Mouse (Mus musculus): ENCODE data around the gene Srxn1.
"Not testable (repeated sequence)": the region's sequence is repeated elsewhere in the genome, so short reads cannot be mapped to it uniquely, and the experiment has no call there.

Gene Srxn1

DNA sequence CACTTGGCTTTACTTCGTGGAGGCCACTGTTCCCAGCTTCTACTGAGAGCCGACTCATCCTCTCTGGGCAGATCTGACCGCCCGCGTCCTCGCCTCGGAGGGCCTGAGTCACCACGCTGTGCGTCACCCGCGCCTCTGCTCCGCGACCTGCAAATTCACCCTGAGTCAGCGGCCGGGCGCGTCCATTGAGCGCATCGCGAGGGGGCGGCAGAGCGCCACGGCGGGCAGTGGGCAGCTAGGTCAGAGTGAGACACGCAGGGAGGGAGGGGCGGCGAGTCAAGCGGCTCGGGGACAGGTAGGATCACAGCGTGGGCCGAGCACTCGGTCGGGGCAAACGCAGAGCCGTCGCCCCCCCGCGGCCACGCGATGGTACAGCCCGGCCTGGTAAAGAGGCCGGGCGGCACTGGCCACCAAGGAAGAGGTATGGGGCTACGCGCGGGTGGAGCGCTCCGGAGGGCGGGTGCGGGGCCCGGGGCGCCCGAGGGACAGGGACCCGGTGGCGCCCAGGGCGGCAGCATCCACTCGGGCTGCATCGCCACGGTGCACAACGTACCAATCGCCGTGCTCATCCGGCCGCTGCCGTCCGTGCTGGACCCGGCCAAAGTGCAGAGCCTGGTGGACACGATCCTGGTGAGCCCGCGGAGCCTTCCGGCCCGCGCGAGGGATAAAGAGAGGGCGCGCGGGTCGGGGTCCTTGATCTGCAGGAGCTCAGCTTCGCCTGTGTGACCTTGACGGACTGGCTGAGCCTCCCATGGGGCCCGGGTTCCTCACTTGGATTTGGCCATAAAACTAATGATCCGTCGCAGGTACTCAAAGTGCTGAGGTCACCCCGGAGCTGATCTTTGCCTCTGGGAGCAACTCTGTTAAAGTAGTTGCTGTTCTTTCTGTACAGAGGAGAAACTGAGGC is at the start of gene Srxn1:
Gene Srxn1, plus strand, starts transcription at position 199 of the 907 bp plus-strand sequence.
- peak; percentile 88 to 91 for DNase-seq

DNA sequence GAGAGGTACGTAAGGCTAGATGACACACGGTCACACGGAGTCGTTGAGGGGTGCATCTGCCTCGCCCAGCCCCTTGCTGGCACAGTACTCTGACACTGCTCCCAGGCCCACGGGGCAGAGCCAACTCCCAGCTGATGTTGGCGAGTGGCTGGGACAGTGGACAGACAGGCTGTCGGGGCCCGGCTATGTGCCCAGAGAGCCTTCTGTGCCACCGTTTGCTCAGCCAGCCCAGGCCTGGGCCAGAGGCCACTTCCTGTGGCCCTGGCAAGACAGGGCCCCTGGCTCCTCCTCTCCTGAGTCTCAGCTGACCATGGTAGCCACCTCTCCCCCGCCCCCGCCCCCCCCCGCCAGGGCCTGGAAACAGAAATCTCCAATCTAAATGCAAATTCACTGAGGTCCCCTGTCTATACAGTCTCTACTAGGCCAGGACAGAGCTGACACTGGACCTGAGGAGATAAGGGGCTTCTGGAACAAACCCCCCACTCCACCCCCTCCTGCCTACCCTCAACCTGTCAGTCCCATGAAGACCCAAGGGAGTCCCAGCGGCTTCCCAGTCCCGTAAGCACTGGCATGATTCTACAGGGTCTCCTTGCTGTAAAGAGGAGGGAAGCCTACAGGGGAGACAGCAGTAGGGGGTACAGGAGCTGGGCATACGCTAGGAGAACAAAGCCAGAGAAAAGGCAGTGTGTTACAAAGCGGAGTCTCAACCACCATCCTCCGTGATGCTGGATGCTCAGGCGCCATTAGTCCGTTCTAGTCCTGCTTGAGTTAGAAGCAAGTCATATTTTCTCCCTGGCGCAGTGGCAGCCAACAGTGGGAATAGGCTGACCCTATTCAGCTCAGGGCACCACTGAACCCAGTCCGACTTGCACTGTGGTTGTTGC is 48.7 kb upstream of the Srxn1 start:
- DNase-seq: no peak

DNA sequence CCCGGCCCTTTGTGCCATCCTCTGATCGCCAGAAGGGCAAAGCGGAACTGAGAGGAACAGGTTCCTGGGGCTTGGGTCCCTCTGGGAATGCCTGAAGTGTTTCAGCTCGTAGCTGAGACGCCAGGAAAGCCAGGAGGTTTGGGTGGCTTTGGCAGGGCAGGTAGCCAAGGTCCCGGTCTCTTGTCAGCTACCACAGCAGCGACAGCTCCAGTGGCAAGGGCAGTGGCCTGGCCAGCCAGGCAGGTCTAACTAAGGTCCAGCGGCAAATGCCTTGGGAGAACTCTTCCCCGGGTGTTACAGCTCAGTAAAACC is 48.1 kb upstream of the Srxn1 start:
- DNase-seq: no peak

DNA sequence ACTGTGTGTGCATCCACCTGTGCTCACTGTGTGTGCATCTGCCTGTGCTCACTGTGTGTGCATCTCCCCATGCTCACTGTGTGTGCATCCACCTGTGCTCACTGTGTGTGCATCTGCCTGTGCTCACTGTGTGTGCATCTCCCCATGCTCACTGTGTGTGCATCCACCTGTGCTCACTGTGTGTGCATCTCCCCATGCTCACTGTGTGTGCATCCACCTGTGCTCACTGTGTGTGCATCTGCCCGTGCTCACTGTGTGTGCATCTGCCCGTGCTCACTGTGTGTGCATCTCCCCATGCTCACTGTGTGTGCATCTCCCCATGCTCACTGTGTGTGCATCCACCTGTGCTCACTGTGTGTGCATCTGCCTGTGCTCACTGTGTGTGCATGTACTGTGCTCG is 42.5 kb upstream of the Srxn1 start:
- DNase-seq: not testable (repeated sequence)

DNA sequence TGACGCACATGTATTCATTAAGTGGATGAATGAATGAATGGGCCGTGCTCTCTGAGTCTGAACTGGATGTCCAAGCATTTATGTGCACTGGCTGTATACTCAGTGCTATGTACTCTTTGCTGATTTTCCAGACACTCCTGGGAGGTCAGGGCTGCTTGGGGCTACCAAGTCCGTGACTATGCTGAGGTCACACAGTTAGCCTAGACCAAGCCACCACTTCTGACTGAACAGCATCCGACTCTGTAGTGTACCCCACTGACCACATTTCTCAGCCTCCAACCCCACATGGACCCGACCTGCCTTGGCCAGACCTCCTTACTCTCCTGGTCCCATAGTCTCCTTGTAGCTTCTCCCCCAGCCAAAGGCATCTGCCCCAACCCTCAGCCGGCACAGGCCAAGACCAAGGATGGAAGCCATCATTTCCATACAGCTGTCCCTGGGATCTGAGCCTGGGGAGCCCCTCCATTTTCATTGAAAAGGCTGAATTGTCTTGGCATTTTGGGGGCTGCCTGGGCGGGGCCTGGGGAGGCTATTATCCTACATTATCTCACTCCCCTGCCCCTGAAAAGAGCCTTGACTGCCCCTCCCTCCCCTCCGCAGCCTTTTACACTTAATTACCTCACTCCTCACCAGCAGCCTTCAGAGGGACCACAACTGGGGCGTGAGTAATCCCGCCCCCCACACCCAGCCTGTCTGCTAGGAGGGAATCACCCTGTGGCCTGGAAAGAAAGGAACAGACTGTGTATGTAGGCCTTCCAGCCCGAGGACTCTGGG is 36.5 kb upstream of the Srxn1 start:
- DNase-seq: no peak

DNA sequence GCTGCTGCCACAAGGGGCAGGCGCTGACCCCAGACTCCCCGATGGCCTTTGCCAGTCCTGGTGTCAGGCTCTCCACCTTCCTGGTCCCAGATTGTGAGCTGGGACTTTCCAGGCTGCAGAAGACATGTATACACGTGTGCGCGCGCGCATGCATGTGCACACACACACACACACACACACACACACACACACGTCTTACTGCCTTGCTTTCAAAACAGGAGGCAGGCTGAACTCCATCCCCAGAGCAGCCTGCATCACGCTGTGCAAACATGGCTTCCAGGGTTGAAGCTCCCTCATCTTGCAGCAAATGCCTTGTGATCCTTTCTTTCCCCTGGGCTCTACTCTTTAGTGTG is 35.9 kb upstream of the Srxn1 start:
- DNase-seq: no peak

DNA sequence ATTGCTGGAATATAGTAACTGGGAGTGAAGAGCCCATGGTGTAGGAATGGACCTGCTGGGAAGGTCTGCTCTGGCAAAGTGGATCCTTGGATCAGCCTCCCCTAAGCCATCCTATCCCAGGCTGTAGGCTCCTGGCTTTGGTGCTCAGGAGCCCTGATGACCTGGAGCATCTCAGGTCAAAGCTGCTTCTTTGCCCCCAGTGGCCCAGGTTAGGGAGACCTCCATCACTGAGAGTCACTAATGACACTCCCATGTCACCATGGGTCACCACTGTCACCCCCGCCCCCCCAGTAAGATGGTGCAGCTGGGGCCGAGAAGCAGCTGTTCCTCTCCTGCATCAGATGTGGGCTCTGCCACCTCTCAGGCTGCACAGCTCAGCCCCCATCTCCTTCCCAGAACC is 35.4 kb upstream of the Srxn1 start:
- no peak for DNase-seq

DNA sequence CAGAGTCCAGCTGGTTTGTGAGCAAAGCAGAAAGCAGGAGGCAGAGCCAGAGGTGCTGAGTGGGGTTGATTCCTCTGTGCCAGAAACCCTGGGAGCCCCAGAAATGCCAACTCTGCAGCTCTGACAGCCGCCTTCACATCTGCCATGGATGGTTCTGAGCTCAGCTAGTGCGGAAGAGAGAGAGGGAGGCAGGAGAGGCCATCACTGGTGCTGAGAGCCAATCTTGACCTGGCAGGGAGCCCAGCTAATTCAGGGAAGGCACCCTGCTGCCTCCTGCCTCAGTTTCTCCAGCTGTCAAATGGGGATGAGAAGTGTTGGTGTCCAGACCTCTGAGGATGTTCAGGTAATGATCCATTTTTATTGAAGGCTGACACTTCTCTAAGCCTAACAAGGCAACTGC is 30.8 kb upstream of the Srxn1 start:
- no peak for DNase-seq

DNA sequence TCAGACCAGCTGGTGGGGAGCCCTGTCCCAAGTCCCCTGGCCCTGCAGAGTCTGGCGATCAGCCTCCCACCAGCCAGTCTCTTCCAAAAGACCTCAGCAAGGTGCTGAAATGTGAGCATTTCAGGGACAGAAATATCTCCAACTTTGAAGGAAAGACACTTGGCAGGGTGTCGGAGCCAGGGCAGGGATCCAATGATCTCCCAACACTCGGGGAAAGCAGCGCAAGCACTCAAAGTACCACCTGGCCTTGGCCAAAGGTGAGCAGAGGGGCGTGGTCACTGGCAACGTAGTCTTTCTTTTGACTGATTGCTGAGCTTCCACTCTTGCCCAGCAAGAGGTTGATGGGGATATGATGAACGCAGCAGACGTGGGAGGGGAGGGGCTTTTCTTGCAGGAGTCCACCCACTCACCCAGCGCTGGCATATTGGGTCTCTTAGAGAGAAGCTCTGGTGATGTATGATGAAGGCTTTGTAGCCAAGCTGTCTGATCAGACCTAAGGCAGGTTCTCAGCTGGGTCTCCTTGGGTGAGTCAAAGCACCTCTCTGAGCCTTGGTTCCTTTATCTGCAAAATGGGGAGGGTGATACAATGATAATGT is 29.9 kb upstream of the Srxn1 start:
- no peak for DNase-seq

DNA sequence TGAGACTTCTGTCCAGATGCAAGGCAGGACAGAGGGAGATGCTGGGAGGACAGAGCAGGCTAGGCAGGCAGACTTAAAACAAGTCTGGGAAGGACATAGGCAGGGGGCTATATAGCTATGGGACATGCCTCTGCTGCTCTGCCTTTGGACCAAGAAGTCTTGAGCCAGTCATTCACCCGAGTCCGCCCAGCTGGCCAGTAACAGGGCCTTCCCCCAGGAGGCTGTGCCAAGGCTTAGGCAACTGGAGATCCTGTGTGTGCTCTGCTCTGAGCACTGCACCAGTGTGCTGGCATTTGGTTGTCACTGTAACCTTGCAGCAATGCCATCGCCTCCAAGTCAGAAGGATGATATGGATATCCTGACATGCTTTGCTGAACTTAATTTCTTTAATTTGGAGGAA is 28.0 kb upstream of the Srxn1 start:
- no peak for DNase-seq

DNA sequence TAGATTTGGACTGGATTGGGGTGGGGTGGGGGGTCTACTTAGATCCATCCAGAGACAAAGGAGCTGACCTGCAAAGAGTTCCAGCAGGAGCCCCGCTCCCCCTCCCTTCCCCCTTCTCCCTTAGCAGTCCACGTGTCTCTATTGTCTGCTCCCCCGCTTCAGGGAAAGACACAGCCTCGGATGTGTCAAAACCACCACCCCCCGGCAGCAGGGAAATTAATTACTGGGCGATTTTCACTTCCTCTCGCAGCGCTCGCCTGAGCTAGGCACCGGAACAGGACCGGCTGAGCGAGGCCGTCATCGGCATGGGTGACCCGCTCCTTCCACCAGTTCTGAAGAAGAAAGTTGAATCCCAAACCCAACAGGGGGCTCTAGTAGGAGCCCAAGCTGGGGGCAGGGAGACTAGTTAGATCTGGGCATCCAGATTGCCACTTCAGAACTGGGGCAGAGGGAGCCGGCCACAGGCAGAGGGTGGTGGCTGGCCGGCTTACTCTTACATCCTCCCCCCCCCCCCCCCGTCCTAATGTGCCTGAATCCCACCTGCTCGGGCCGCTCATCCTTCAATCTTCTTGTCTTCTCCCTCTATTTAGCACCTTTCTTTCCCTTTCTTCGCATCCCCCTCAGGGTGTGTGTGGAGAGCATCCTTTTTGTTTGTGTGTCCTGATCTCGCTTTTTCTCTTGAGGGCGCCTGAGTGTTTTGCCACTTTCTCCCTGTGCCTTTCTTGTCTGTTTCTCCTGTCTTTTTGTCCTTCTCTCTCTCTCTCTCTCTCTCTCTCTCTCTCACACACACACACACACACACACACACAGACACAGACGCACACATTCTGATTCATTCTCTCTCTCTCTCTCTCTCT is 24.4 kb upstream of the Srxn1 start, which contains the start of gene Scrt2:
Gene Scrt2, plus strand, starts transcription at position 845 of the 857 bp plus-strand sequence.
- no peak for DNase-seq

DNA sequence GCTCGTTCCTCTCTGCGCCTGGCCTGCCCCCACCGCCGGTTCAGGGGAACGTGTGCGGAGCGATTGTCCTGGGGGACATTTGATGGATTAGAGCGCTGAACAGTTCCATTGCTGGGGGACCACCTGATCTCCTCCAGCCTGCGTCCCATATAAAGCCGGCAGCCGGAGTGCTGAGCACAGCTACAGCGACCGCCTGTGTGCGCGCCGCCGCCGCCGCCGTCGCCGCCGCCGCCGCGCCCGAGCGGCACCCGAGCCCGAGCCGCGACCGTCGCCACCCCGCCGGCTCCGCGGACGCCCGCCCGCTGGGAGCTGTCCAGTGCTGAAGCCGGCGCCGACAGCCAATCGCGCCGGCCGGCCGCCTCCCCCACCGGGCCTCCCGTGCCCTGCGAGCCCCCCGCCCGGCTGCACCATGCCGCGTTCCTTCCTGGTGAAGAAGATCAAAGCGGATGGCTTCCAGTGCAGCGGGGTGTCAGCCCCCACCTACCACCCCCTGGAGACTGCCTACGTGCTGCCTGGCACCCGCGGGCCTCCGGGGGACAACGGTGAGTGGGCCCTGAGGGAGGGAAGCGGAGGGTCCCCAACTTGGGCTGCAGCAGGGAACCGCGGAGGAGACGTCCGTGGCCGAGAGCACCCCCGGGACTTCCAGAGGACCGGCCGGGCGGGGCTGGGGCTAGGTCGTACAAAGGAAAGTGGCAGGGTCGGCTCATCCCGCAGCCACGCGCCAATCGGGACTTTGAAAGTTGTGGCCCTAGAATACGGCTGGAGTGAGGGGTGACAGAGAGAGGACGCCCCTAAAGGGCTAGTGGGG is 23.5 kb upstream of the Srxn1 start:
- peak; percentile 56 to 66 for DNase-seq

DNA sequence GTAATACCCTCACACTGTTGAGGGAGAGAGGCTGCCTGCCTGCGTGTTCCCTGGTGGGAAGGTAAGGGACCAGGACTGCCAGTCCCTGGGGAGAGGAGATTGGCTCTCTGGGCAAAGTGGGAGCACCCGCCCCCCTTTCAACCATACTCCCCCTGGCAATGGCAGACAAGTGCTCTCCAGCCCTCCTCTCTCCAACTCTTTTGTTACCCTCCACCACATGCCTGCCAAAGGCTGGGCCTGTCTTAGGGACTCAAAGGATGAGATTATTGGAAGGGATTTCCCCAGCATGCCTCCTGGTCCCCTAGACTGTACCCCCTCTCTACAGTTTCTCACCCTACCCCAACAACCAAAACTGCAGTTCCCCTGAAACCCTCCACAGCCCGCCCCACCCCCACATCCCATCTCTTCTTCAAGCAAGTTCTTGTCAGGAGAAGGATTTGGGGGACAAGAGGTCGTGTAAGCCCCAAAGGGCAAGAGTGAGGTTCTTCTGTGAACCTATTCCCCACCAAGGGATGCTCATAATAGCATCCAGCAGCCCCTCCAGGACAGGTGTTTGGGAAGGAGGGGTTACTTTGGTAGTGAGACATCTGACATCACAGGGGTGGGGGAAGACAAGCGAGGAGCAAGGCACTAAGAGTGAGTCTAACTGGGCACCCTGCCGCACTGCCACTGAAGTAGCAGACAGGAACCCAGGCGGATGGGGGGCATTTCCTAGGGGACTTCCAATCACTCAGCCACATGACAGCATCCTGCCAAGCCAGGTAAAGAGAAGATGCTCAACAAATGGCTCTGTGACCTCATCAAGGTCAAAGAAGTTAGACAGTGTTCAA is 22.6 kb upstream of the Srxn1 start:
- DNase-seq: no peak

DNA sequence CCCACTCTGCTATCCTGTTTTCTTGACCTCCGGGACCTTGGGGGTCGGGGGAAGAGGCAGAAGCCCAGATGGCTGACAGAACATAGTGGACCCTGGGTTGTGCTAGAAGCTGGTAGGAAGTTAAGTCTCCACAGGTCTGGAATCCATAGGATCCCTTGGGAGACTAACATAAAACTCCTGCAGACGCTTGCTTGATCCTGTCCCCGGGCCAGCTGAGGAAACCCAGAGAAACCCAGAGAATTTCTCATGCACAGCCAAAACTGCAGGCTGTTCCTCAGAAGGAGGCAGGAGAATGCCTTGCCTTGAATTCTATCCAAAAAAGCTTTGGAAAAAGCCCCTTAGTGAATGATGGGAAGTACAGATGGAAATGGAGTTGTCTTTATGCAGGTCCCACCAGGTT is 21.9 kb upstream of the Srxn1 start:
- no peak for DNase-seq

DNA sequence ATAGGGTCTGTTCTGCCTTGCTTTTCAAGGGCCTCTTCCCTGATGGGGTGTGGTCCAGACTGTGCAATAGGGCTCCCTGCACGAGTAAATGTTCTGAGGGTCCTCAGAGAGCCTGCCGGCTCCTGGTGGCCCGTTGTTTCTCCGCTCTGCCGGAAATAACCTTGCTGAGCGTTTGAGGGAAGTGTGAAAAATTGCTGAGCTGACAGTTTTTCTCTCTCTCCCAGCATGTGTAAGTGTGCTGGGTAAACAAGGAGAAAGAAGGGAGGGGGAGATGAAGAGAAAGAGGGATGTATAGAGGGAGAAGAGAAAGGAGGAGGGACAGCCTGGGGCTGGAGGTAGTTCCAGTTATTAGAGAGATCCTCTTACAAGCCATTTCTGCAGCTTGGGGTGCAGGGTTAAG is 21.0 kb upstream of the Srxn1 start:
- no peak for DNase-seq

DNA sequence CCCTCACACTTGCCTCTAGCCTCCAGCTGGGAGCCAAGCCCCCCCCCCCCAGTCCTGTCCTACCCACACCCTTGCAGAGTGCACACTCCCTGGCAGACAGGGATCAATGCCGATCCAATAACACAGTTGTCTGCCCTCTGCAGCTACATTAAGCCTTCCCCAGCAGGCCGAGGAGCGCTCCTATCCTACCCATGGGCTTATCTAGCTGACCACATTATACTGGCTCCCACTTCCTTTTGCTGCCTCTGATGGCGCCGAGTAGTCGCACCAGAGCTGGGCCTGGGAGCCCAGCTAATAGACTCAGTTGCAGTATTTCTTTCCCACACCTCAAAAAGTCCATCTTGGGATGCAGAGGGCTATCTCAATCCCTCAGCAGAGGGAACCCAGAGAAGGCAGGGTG is 19.9 kb upstream of the Srxn1 start:
- DNase-seq: no peak

DNA sequence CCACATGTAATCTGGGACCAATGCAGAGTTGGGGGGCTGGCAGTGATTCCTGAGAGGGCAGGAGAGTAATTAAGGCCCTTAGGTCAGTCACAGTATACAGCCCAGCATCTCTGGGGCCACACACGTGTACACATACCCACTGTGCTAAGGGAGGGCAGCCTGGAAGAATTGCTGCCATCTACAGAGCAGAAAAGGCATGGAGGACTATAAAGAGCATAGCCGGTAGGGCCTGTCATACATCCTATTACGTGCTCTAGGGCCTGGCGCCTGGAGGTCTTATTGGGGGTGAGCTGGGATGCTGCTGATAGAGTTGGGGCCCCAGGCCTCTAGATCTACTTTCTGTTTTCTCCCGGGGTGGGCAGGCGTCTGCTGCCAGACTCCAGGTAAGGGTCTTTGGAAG is 18.9 kb upstream of the Srxn1 start:
- DNase-seq: no peak

DNA sequence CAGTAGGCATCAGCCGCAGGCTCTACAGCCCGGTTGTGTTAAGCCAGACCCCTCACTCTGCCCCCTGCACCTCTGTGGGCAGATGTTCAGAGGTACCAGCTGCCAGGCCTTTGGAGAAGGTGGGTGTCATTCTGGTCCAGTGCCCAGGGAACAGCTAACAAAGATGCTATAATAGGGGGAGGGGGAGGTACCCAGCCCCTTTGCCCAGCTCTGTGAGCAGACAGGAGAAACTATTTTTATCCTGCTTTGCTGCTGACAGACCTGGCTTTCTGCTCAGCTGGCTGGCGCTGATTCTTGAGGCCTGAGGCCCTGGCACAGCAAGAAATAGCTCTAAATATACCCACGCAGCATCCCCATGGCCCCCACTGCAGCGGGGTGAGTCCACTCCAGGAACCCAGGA is 18.2 kb upstream of the Srxn1 start:
- no peak for DNase-seq

DNA sequence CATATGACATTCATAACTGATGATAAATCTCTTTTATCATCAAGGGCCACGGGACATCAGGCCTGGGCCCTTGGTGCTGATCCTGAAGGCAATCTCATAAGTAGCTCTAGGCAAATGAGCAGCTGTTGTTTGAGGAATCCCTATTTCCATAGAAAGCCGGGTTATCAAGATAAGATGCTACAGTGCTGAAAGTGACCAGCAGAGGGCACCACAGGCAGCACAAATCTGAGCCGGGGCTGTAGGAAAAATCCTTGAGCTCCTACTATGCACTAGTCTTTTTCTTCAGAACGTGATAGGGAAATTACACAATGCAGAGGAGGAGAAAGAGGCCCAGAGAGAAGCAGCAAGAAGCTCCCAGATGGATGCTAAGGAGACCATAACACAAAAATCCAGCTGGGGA is 16.2 kb upstream of the Srxn1 start:
- peak in 1 of 2 experiments; percentile 29 for DNase-seq

DNA sequence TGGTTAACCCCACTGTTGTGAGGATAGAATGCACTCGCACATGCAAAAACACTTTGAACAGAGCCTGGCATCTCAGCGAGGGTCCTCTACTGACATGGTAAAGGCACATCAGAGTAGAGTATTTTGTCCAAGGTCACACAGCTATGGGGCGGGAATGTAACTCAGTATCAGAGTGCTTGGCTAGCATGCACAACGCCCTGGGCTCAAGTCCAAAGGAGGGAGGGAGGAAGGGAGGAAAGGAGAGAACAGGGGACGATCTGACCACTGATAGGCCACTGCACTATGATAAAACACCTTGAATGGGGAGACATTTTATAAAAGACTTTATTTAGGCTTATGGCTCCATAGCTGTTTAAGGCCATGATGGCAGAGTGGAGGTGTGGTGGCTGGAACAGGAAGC is 15.7 kb upstream of the Srxn1 start:
- DNase-seq: no peak

All from lung, adult 18-20 months (tissue).